Mouse (Mus musculus) lung, embryonic 14.5 days (tissue): Measurements from ENCODE around the gene F930015N05Rik. TPM values are rescaled to one million over a fixed set of nuclear protein-coding genes. Genes with fewer than 3 reads are reported as not detected.

Experiments used
- ATAC-seq: fragments of 200-750 bp; cut with Nextera tagmentation; 2 replicates; pipeline ENCODE4 v1.8.0; 2017; ENCODE audit warnings: mild to moderate bottlenecking, moderate TSS enrichment, moderate library complexity; ENCODE audit not compliant: insufficient read depth
- DNase-seq: peaks from one replicate; pipeline ENCODE4 v3.0.0-alpha.2; 2015
- H3K27ac ChIP-seq: fragments of 300-500 bp; sonication (generic); 2 replicates; pipeline ENCODE4 v1.5.1; 2014; ENCODE audit warnings: low read depth, mild to moderate bottlenecking, moderate library complexity
- H3K27me3 ChIP-seq: fragments of 300-500 bp; sonication (generic); 2 replicates; pipeline ENCODE4 v1.6.1; 2014; ENCODE audit warnings: low read length, control low read depth; ENCODE audit not compliant: insufficient read depth
- H3K36me3 ChIP-seq: fragments of 300-500 bp; sonication (generic); 2 replicates; pipeline ENCODE4 v1.6.1; 2014; ENCODE audit warnings: control low read depth; ENCODE audit not compliant: insufficient read depth
- H3K4me1 ChIP-seq: fragments of 300-500 bp; sonication (generic); 2 replicates; pipeline ENCODE4 v1.6.1; 2014; ENCODE audit warnings: antibody characterized with exemption, control low read depth; ENCODE audit not compliant: insufficient read depth
- H3K4me2 ChIP-seq: fragments of 300-500 bp; sonication (generic); 2 replicates; pipeline ENCODE4 v1.6.1; 2014; ENCODE audit warnings: mild to moderate bottlenecking
- H3K4me3 ChIP-seq: fragments of 300-500 bp; sonication (generic); 2 replicates; pipeline ENCODE4 v1.5.1; 2014; ENCODE audit warnings: low read depth, low read length
- H3K9ac ChIP-seq: fragments of 300-500 bp; sonication (generic); 2 replicates; pipeline ENCODE4 v1.6.1; 2014
- H3K9me3 ChIP-seq: fragments of 300-500 bp; sonication (generic); 2 replicates; pipeline ENCODE4 v1.6.1; 2016; ENCODE audit warnings: low read depth, low read length, control low read depth
- CTCF ChIP-seq: IDR thresholded peaks from 2 replicates; pipeline ENCODE4 v1.5.1; 2016; ENCODE audit warnings: antibody characterized with exemption, low read depth
- WGBS: fragments of 180-500 bp; shearing (Covaris S2); extraction: QIAGEN DNeasy Blood & Tissue Kit; methylation state at CpG from one replicate; pipeline ENCODE4 v1.1.7; 2014; 5-methylcytosine and 5-hydroxymethylcytosine counted together
- polyA plus RNA-seq: library from polyadenylated mRNA; unstranded; fragments of >200 nt; fragmentation: Nextera tagmentation; extraction: Ambion mirVana; gene quantifications from 2 replicates; pipeline ENCODE4 v1.2.1, GENCODE M21; 2014

Gene F930015N05Rik
- 0.27 and 0.37 TPM in 2 replicates for polyA plus RNA-seq

- H3K36me3 ChIP-seq = no peaks in the 10 kb centered on the region
- no peak for TF ChIP-seq CTCF
- peaks cover 26% of the 10 kb centered on the region for H3K27me3 ChIP-seq
- H3K4me2 ChIP-seq = peak within 1 kb of the TSS; percentile 88
- no peaks in the 10 kb centered on the region for H3K9me3 ChIP-seq
- H3K9ac ChIP-seq = peak within 1 kb of the TSS; percentile 61
- no peaks in the 10 kb centered on the region for H3K4me1 ChIP-seq
- peak within 1 kb of the TSS; percentile 55 for H3K4me3 ChIP-seq
- no peak within 1 kb of the TSS for H3K27ac ChIP-seq
- DNase-seq = no peak
- no peak for ATAC-seq
- 0% methylated on average over 24 of the region's 24 CpGs for WGBS
Measured at GRCm38 (mm10) chr11:64436412-64436727, at the start of gene F930015N05Rik. Gene F930015N05Rik, minus strand, starts transcription at chr11:64436653.

GRCm38 (mm10) chr11:64481445-64481844, 45.0 kb upstream of the F930015N05Rik start:
- whole genome bisulfite sequencing = 28% methylated on average over 3 of the region's 3 CpGs
- no peaks in the 10 kb centered on the region for H3K27me3 ChIP-seq
- H3K4me3 ChIP-seq = no peak overlapping the region
- peaks cover 4% of the 10 kb centered on the region; the same call in 1 of the 2 replicates for H3K4me1 ChIP-seq
- H3K27ac ChIP-seq = peak overlapping the region; percentile 46; the same call in 1 of the 2 replicates
- no peaks in the 10 kb centered on the region for H3K9me3 ChIP-seq
- no peak for TF ChIP-seq CTCF
- DNase-seq = peak; percentile 56
- no peak overlapping the region for H3K4me2 ChIP-seq
- ATAC-seq = no peak
- no peak overlapping the region for H3K9ac ChIP-seq
- no peaks in the 10 kb centered on the region for H3K36me3 ChIP-seq

GRCm38 (mm10) chr11:64473679-64474078, 37.2 kb upstream of the F930015N05Rik start:
- H3K4me1 ChIP-seq = no peaks in the 10 kb centered on the region; the same call in 1 of the 2 replicates
- 78% methylated on average over 3 of the region's 3 CpGs for whole genome bisulfite sequencing
- H3K4me2 ChIP-seq = no peak overlapping the region
- H3K27ac ChIP-seq = no peak overlapping the region
- no peaks in the 10 kb centered on the region for H3K36me3 ChIP-seq
- no peaks in the 10 kb centered on the region for H3K9me3 ChIP-seq
- ATAC-seq = no peak
- H3K27me3 ChIP-seq = no peaks in the 10 kb centered on the region
- TF ChIP-seq CTCF = no peak
- no peak for DNase-seq
- H3K4me3 ChIP-seq = no peak overlapping the region
- H3K9ac ChIP-seq = no peak overlapping the region

- DNase-seq (no peak), ATAC-seq (no peak)
- no peaks in the 10 kb centered on the region for H3K27me3 ChIP-seq
- TF ChIP-seq CTCF = no peak
- no peaks in the 10 kb centered on the region; the same call in 1 of the 2 replicates for H3K4me1 ChIP-seq
- H3K4me2 ChIP-seq = no peak overlapping the region
- H3K36me3 ChIP-seq = no peaks in the 10 kb centered on the region
- H3K27ac ChIP-seq = no peak overlapping the region
- H3K9me3 ChIP-seq = no peaks in the 10 kb centered on the region
- H3K9ac ChIP-seq = no peak overlapping the region
- no peak overlapping the region for H3K4me3 ChIP-seq
Measured at GRCm38 (mm10) chr11:64470689-64471088, 34.2 kb upstream of the F930015N05Rik start.

GRCm38 (mm10) chr11:64468737-64469136, 32.3 kb upstream of the F930015N05Rik start:
- Histone ChIP-seq H3K36me3 (no peaks in the 10 kb centered on the region), H3K4me3 (no peak overlapping the region), H3K27me3 (no peaks in the 10 kb centered on the region), H3K9me3 (no peaks in the 10 kb centered on the region), H3K9ac (no peak overlapping the region), H3K4me2 (no peak overlapping the region), H3K4me1 (no peaks in the 10 kb centered on the region; the same call in 1 of the 2 replicates), H3K27ac (no peak overlapping the region)
- 51% methylated on average over 4 of the region's 4 CpGs for WGBS
- TF ChIP-seq CTCF = no peak
- ATAC-seq = no peak
- DNase-seq = no peak

- DNase-seq (no peak), ATAC-seq (no peak)
- no peaks in the 10 kb centered on the region for H3K9me3 ChIP-seq
- no peak overlapping the region for H3K4me2 ChIP-seq
- H3K4me3 ChIP-seq = no peak overlapping the region
- no peaks in the 10 kb centered on the region for H3K27me3 ChIP-seq
- H3K27ac ChIP-seq = no peak overlapping the region
- 74% methylated on average over 3 of the region's 3 CpGs for WGBS
- no peak overlapping the region for H3K9ac ChIP-seq
- no peaks in the 10 kb centered on the region for H3K36me3 ChIP-seq
- TF ChIP-seq CTCF = no peak
- H3K4me1 ChIP-seq = no peaks in the 10 kb centered on the region
Measured at GRCm38 (mm10) chr11:64461746-64462145, 25.3 kb upstream of the F930015N05Rik start.

GRCm38 (mm10) chr11:64448586-64449315, 12.3 kb upstream of the F930015N05Rik start:
- TF ChIP-seq CTCF = no peak
- DNase-seq (peak; percentile 37), ATAC-seq (no peak)
- H3K4me3 ChIP-seq = no peak overlapping the region
- H3K36me3 ChIP-seq = no peaks in the 10 kb centered on the region
- no peak overlapping the region for H3K4me2 ChIP-seq
- H3K4me1 ChIP-seq = no peaks in the 10 kb centered on the region
- WGBS = 73% methylated on average over 9 of the region's 9 CpGs
- no peak overlapping the region for H3K9ac ChIP-seq
- H3K27me3 ChIP-seq = no peaks in the 10 kb centered on the region
- H3K9me3 ChIP-seq = no peaks in the 10 kb centered on the region
- H3K27ac ChIP-seq = no peak overlapping the region
